Mouse (Mus musculus) erythroblast, embryonic 14.5 days (primary cell): ENCODE measurements around the gene D930048N14Rik.

ENCODE experiments used
- GATA1 ChIP-seq: IDR thresholded peaks from 2 replicates; pipeline ENCODE4 v1.6.1; 2012; ENCODE audit warnings: low read length, inconsistent platforms, mixed read lengths
- TAL1 ChIP-seq: IDR thresholded peaks from 3 replicates; pipeline ENCODE4 v1.6.1; 2012; ENCODE audit warnings: low read length, inconsistent platforms, mixed read lengths

DNA sequence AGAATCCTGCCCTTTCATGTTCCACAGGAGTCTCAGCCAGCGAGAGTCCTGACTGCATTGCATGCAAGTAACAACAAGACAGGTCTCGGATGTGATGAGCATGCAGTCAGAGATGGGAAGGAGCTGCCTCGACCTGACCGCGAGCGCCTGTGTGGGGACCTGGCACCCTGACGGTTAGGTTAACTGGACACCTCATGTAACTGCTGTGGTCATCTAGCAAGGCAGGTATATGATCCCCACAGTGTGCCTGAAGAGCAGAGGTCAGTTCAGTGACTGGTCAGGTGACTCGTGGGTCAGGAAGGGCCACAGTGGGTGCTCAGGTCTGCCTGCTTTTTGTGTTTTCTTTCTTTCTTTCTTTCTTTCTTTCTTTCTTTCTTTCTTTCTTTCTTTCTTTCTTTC lies 31.2 kb downstream of the D930048N14Rik start:
- TF ChIP-seq GATA1 (no peak), TAL1 (no peak)
